Mouse (Mus musculus) adrenal gland (tissue): Measurements from ENCODE around the gene Sptssa.
"Not testable (repeated sequence)": the region's sequence is repeated elsewhere in the genome, so short reads cannot be mapped to it uniquely, and the experiment has no call there.

Source experiments
- intact Hi-C: fragments of 180-260 bp; cut with DNase I; formaldehyde crosslinking; loops from one replicate; pipeline ENCODE4 v1.15.1; 2025
- long read RNA-seq, 2 experiments: library from polyadenylated mRNA; unstranded; transcript quantifications; one replicate each; pipeline ENCODE4 v2.0.0; 2020; ENCODE audit warnings: borderline replicate concordance in 1 of 2; ENCODE audit not compliant: insufficient replicate concordance in 1 of 2

Sptssa gene
- long read RNA-seq, experiment 1, transcript Sptssa-201 (2 exons, 1,346 nt), result major isoform, 87 of 87 reads
- long read RNA-seq, experiment 1, partial matches to known transcripts, result 0 of 87 reads
- long read RNA-seq, experiment 1, other reads (novel, unspliced or antisense), result 0 of 87 reads
- long read RNA-seq, experiment 2, transcript Sptssa-201 (2 exons, 1,346 nt), result major isoform, 102 of 102 reads
- long read RNA-seq, experiment 2, partial matches to known transcripts, result 0 of 102 reads
- long read RNA-seq, experiment 2, other reads (novel, unspliced or antisense), result 0 of 102 reads

- intact Hi-C loops, result no loop called here
Measured at GRCm38 (mm10) chr12:54656396-54657171, at the start of gene Sptssa. Gene Sptssa (minus strand): TSS chr12:54656573.

DNA sequence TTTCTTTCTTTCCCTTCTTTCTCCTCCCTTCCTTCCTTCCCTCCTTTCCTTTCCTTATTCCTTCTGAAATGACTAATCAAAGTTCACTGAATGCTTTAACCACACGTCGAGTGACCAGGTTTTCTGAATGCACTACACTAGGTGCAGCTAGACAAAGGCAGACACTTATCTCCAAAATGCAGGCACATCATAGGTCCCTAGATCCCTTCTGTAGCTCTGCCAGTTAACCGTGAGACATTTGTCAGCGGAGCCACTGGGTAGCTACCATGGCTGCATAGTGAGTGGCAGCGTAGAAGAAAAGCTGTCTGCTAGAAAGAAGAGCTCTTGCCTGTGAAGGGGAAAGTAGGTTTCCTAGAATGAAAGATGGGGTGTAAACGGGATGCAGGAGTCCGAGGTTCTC lies 43.0 kb upstream of the Sptssa start:
- intact Hi-C loops, result no loop called here

GRCm38 (mm10) chr12:54697791-54698250 lies 41.4 kb upstream of the Sptssa start:
- intact Hi-C loops, result no loop called here

- intact Hi-C loops, result no loop called here
Measured at GRCm38 (mm10) chr12:54697003-54697597, 40.7 kb upstream of the Sptssa start.

DNA sequence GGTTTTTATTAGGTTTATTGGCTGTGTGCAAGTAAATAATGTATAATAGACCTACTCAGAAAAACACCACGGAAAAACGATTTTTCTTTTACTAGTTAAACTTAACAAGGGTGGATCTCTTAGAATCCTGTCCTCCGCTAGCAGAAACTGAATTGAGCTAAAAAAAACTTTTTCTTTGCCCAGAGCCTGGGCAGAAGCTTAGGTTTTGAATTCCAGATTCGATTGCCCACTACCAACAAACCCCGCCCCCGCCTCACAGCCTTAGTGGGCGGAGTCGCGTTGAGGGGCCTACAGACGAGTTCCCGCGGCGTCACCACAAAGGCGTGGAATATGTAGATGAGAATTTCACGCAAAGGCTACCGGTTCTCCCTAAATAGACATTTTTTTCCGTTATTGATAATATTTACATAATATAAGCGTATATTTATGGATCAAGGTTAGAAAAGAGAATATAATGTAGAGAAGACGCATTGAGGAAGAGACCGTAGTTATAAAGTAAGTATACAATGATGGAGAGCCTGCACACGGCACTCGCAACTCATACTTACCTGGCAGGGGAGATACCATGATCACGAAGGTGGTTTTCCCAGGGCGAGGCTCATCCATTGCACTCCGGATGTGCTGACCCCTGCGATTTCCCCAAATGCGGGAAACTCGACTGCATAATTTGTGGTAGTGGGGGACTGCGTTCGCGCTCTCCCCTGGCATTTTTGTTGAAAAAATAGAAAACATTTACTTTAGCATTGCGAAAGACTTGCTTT lies 40.0 kb upstream of the Sptssa start:
- intact Hi-C loops, result no loop called here

DNA sequence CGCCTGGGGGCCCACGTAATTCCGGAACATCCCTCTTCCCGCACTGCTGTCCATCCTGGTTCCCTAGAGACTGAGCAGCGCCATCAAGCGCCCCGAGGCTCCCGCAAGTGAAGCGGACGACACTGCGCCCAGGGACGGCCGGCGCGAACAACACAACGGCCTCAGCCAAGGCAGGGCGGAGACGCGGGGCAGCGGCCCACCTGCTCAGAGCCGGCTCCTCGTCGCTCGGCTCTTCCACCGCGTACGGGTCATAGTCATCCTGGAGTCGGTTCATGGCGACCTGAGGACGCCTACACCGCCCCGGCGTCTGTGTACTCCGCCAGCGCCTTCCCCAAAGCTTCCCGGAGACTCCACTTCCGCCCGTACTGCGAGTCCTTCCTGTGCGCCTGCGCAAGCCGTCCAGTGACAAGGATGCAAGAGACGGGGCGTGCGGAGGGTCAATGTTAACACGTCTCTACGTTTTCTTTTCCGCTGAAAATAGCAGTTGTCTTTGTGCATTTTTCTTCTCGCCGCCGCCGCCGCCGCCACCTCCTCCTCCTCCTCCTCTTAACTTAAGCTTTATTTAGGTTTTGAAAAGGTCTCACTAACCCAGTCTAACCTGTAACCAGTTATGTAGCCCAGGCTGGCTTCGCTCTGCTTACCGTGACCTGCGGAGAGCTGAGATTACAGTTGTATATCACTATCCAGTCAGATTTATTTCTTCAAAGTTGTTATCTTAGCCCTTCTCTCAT lies 39.3 kb upstream of the Sptssa start, which contains the start of gene Eapp:
Eapp (minus strand) TSS at position 387 of the 731 bp plus-strand sequence.
- intact Hi-C loops, result no loop called here

DNA sequence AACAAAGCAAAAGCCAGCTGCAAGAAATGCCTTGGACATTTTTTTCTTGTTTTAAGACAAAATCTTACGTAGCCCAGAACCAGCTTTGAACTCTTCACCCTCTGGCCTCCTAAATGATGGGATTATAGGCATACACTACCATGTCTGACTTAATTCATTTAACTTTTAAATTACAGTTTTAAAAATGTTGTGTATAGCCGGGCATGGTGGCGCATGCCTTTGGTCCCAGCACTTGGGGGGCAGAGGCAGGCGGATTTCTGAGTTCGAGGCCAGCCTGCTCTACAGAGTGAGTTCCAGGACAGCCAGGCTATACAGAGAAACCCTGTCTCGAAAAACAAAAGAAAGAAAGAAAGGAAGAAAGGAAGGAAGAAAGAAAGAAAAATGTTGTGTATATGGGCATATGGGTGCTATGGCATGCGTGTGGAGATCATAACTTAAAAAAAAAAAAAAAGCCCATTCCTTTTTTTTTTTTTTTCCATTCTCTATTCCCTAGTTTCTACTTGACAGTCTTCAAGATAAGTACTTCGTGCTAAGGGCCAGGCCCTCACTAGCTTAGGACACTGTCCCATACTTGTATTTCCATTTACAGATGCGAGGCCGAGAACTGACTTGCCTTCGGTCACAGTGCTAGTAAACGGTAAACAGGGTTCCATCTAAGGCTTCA lies 38.6 kb upstream of the Sptssa start:
- intact Hi-C loops, result no loop called here

GRCm38 (mm10) chr12:54689082-54689481 lies 32.7 kb upstream of the Sptssa start:
- intact Hi-C loops, result no loop called here

GRCm38 (mm10) chr12:54683182-54683581 lies 26.8 kb upstream of the Sptssa start:
- intact Hi-C loops, result no loop called here

DNA sequence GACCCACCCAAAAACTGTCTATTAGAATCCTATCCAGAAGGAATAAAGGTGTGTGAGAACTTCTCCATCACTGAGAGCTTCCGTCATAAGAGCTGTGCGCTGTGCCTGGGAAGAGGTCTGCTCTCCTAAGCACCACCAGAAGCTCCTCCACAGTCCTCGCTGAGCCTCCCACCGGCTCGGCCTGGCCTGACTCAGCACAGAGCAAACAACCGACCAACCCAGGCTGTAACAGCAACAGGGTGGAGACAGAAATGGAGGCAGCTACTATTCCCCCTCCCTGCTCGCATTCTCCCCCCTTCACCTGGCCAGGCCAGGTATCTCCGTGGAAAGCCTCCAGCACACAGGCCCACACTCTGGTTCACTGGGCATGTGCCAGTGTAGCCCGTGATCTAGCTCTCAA lies 20.3 kb upstream of the Sptssa start:
- intact Hi-C loops, result no loop called here

DNA sequence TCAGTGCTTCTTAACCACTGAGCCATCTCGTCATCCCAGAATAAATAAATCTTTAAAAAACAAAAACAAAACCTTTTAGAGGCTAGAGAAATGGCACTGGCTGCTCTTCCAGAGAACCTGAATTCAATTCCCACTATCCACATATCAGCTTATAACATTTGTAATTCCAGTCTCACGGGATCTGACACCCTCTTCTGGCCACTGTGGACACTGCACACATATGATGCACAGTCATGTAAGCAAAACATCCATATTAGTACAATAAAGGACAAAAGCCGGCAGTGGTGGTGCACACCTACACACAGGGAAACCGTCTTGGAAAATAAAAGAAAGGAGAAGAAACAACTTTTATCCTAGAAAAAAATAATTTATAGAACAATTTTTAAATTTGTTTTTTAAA lies 19.0 kb upstream of the Sptssa start:
- intact Hi-C loops, result no loop called here

DNA sequence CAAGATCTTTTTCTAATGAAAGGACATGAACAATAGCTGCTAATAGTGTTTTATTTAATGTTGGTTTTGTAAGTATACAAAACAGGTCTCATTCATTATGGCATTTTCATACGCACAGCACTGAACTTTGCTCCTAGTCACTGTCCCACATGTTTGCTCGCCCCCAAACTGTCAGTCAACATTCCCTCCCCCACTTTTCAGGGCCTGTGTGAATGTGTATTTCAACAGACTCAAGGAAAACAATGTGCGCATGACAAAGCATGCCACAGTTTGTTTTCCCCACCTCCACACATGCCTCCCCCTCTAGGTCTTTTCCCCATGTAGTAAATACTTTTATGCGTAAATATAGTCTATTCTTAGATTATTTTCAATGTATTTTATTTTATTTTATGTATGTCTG lies 14.9 kb upstream of the Sptssa start:
- intact Hi-C loops, result no loop called here

- intact Hi-C loops, result no loop called here
Measured at GRCm38 (mm10) chr12:54668141-54668540, 11.8 kb upstream of the Sptssa start.

DNA sequence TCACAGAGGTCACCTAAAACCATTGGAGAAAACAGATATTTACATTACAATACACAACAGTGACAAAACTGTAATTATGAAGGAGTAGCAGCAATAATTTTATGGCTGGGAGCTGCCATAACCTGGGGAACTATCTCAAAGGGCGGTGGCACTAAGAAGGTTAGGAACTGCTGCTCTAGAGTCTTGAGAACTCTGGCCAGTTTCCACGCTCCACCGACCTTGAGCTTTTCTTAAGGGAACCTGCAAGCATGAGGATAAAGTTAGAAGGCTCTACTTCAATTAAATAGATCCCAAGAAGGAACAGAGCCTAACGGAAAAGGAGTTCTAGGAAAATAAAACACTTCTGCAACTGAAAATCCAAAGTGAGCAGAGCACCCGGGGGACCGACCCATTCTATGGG lies 9.2 kb upstream of the Sptssa start:
- intact Hi-C loops, result no loop called here

- intact Hi-C loops, result not testable (repeated sequence)
Measured at GRCm38 (mm10) chr12:54661470-54661869, 5.1 kb upstream of the Sptssa start.

DNA sequence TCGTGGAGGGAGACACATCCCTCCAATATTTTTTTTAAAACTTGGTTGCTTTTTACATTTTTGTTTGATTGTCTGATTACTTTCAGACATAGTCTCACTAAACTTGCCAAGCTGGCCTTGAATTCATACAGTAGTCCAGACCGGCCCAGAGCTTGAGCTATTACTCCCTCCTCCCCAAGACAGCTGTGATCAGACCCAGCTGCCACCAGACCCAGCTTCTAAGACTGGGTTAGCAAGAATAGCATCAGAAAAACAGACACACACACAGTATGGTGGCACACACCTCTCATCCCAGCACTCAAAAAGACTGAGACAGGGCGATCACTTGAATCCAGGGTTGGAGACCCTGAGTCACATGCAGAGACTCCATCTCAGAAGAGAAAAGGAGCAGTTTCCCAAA lies 3.5 kb upstream of the Sptssa start:
- intact Hi-C loops, result no loop called here

DNA sequence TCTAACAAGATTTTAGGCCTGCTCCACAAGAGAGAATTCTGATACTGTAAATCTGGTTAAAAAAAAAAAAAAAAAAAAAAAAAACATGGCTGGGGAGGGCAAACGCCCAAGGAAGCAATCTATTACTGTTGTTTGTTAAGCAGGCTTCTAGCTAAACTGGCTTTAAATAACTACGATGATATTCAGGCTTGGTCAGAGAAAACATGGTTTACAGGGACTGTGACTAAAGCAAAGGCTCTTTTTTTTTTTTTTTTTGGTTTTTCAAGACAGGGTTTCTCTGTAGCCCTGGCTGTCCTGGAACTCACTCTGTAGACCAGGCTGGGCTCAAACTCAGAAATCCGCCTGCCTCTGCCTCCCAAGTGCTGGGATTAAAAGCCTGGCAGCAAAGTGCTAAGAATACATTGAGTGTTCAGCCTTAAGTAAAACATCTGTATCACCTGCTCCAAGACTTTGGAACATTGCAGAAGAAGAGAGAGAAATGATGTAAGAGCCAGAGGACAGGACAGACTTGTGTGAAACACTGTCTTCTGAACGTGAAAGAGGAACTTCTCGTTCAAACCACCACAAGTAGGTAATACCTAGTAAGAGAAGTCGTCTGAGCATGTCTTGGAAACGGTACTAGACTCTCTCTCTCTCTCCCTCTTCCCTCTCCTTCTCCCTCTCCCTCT lies 2.2 kb upstream of the Sptssa start:
- intact Hi-C loops, result no loop called here

- intact Hi-C loops, result no loop called here
Measured at GRCm38 (mm10) chr12:54657951-54658350, 1.6 kb upstream of the Sptssa start.

DNA sequence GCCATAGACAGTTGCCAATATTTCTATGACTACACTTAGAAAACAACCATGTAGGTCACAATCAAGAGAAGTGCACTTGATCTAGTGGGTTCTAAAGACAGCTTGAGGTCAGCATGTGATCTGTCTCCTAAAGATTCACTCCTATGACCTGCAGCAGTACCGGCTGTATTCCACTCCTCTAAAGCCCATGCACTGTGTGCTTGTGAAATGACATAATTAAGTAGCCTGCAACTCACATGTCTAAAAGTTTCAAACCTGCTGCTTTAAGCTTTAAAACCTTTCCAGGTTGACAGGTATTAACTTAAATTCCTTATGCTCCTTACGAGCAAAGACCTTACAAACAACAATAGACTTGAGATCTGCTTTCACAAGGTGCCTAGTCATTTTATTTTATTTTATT lies 853 bp upstream of the Sptssa start:
- intact Hi-C loops, result no loop called here

DNA sequence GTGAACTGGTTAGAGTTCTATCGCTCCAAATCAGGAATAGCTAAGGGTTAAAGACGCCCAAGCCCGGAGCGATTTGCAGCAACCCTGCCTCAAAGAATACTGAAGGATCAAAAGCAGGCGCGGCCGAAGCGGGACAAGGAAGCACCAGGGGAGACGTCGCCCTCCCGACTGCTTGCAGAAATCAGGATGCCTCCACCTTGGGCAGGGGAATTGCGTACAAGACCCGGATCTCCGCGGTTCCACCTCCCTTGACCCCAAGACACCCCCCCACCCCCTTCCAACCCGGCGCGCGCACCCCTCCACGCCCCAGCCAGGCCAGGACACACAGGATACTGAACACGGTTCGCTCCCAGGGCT lies 356 bp downstream of the Sptssa start:
- intact Hi-C loops, result no loop called here
